Comparison of ENCODE assay signal across 18 mouse cellular contexts in the genomic region with DNA sequence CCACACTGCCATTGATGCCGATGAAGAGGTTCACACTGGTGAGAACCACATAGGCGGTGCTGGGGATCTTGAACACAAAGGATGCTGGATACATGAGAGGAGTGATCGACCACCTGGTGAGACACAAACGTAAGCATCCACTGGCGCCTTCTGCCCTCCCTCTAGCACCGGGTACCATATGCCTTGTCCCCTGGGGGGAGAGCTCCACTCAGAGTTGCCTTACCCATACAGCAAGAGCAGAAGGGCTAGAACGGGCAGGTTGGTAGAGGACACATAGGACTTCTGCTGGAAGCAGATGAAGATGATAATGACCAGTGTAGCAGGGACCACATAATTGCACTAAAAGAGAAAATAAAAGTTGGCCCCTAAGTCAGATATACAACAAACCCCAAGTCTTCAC. TPM values are rescaled to one million over a fixed set of nuclear protein-coding genes. Genes with fewer than 3 reads are reported as not detected.
"Had no signal": no experiment of that assay in that cellular context is flagged by ENCODE, and none has a peak within 500 bp of the region (broad histone marks: within the 10 kb centered on the region; RNA-seq: fewer than 3 reads in every experiment).

No protein-coding gene starts in this region.

- H3K27me3 ChIP-seq: limb, embryonic 13.5 days; liver, embryonic 15.5 days; stomach, embryonic 15.5 days had no signal

- ATAC-seq: inflammation-experienced regulatory T-cells, adult 6 months; intestine, postnatal 0 days; lung, postnatal 0 days had no signal

- H3K4me2 ChIP-seq: limb, embryonic 13.5 days; liver, embryonic 11.5 days; liver, embryonic 15.5 days; stomach, embryonic 15.5 days had no signal

- DNase-seq: kidney, postnatal 25 days; layer of hippocampus, postnatal 36 days; lung, adult 2 months; lung, postnatal 4 days; right cerebral cortex, postnatal 14 days; thymus, adult 2 months; thymus, postnatal 36 days had no signal

- H3K4me3 ChIP-seq: limb, embryonic 13.5 days; liver, embryonic 15.5 days; midbrain, embryonic 10.5 days; myocyte; stomach, embryonic 15.5 days had no signal

- H3K9ac ChIP-seq: limb, embryonic 13.5 days; liver, embryonic 15.5 days; stomach, embryonic 15.5 days had no signal

- H3K9me3 ChIP-seq: limb, embryonic 13.5 days; liver, embryonic 15.5 days; midbrain, embryonic 10.5 days; stomach, embryonic 15.5 days had no signal

- H3K4me1 ChIP-seq: limb, embryonic 13.5 days; liver, embryonic 15.5 days; stomach, embryonic 15.5 days had no signal

- H3K27ac ChIP-seq: limb, embryonic 13.5 days; liver, embryonic 15.5 days; midbrain, embryonic 10.5 days; stomach, embryonic 15.5 days had no signal

RNA-seq across cellular contexts. Expression of a gene that starts 56.7 kb away (rescaled TPM):
- polyA plus RNA-seq: inflammation-experienced regulatory T-cells, adult 6 months; intestine, postnatal 0 days; kidney, embryonic 14.5 days; limb, embryonic 13.5 days; liver, embryonic 11.5 days; liver, embryonic 15.5 days; lung, adult 2 months; lung, postnatal 0 days; midbrain, embryonic 10.5 days; myocyte; spleen, adult 2 months; stomach, embryonic 15.5 days; thymus, adult 2 months had no signal
